Mouse (Mus musculus): Measurements from ENCODE around the gene Bsn. TPM values are rescaled to one million over a fixed set of nuclear protein-coding genes. Genes with fewer than 3 reads are reported as not detected.

The Bsn gene
- total RNA-seq, 2 experiments from 2014 or later: 300 to 320 TPM

- no peak for TF ChIP-seq CTCF (IDR thresholded peaks at IDR 0.05)
- intact Hi-C loops (cut with DNase I): no loop called here
- no peak for DNase-seq (ENCODE audit: extremely low spot score in 1 of 2, low spot score in 2 of 2)
- H3K27ac ChIP-seq: no peak overlapping the region
- no peak overlapping the region for H3K4me3 ChIP-seq
Observed at GRCm38 (mm10) chr9:108056361-108057261, 133.6 kb downstream of the Bsn start.

- intact Hi-C loops (cut with DNase I): no loop called here
- no peak for TF ChIP-seq CTCF (IDR thresholded peaks at IDR 0.05)
- no peak overlapping the region for H3K27ac ChIP-seq
Observed at GRCm38 (mm10) chr9:108055661-108056237, 134.4 kb downstream of the Bsn start.

GRCm38 (mm10) chr9:108055061-108055460, 135.1 kb downstream of the Bsn start:
- DNase-seq (ENCODE audit: extremely low spot score in 1 of 2, low spot score in 2 of 2): no peak
- intact Hi-C loops (cut with DNase I): no loop called here

More at GRCm38 (mm10) chr9:108055661-108056237, 134.4 kb downstream of the Bsn start:
- no peak overlapping the region for H3K4me3 ChIP-seq
- no peak for DNase-seq (ENCODE audit: extremely low spot score in 1 of 2, low spot score in 2 of 2)

GRCm38 (mm10) chr9:108054331-108055040, 135.7 kb downstream of the Bsn start:
- DNase-seq (ENCODE audit: extremely low spot score in 1 of 2, low spot score in 2 of 2): no peak
- Histone ChIP-seq H3K4me3 (no peak overlapping the region), H3K27ac (no peak overlapping the region)
- intact Hi-C loops (cut with DNase I): no loop called here
- no peak for TF ChIP-seq CTCF (IDR thresholded peaks at IDR 0.05)

More at GRCm38 (mm10) chr9:108055061-108055460, 135.1 kb downstream of the Bsn start:
- no peak overlapping the region for H3K27ac ChIP-seq
- no peak overlapping the region for H3K4me3 ChIP-seq
- no peak for TF ChIP-seq CTCF (IDR thresholded peaks at IDR 0.05)

- Histone ChIP-seq H3K4me3 (no peak overlapping the region), H3K27ac (no peak overlapping the region)
- TF ChIP-seq CTCF (IDR thresholded peaks at IDR 0.05): no peak
- intact Hi-C loops (cut with DNase I): loop anchor here (2.0 kb wide), 1 partner anchor 91 kb away; no protein-coding TSS in a partner anchor
- DNase-seq (ENCODE audit: extremely low spot score in 1 of 2, low spot score in 2 of 2): no peak
Observed at GRCm38 (mm10) chr9:108053665-108054225, 136.4 kb downstream of the Bsn start.

GRCm38 (mm10) chr9:108052885-108053664, 137.1 kb downstream of the Bsn start, which contains the start of gene Amigo3:
Gene Amigo3 (plus strand): TSS chr9:108053159.
- peak; percentile 95 for TF ChIP-seq CTCF (IDR thresholded peaks at IDR 0.05)
- peak; percentile 95 to 96 for DNase-seq (ENCODE audit: extremely low spot score in 1 of 2, low spot score in 2 of 2)
- Histone ChIP-seq H3K4me3 (peak within 1 kb of the TSS; percentile 13; the same call in 1 of the 2 replicates), H3K27ac (0 out of 2 replicates have a peak within 1 kb of the TSS, but pooled peaks have one; percentile 1)
- intact Hi-C loops (cut with DNase I): loop anchor here (1.0 to 2.0 kb wide), 2 partner anchors 90 to 149 kb away; no protein-coding TSS in a partner anchor

GRCm38 (mm10) chr9:108052411-108052810, 137.8 kb downstream of the Bsn start:
- H3K27ac ChIP-seq: 0 out of 2 replicates have a peak overlapping the region, but pooled peaks have one; percentile 1
- no peak for TF ChIP-seq CTCF (IDR thresholded peaks at IDR 0.05)
- intact Hi-C loops (cut with DNase I): loop anchor here (1.0 to 2.0 kb wide), 2 partner anchors 90 to 148 kb away; no protein-coding TSS in a partner anchor
- DNase-seq (ENCODE audit: extremely low spot score in 1 of 2, low spot score in 2 of 2): peak in 1 of 2 experiments; percentile 12
- H3K4me3 ChIP-seq: no peak overlapping the region

- no peak for DNase-seq (ENCODE audit: extremely low spot score in 1 of 2, low spot score in 2 of 2)
- Histone ChIP-seq H3K27ac (no peak overlapping the region), H3K4me3 (no peak overlapping the region)
- no peak for TF ChIP-seq CTCF (IDR thresholded peaks at IDR 0.05)
- intact Hi-C loops (cut with DNase I): loop anchor here (1.0 to 2.0 kb wide), 2 partner anchors 89 to 148 kb away; no protein-coding TSS in a partner anchor
Observed at GRCm38 (mm10) chr9:108051931-108052220, 138.3 kb downstream of the Bsn start.

GRCm38 (mm10) chr9:108051184-108051930, 138.8 kb downstream of the Bsn start:
- no peak for TF ChIP-seq CTCF (IDR thresholded peaks at IDR 0.05)

More at GRCm38 (mm10) chr9:108051184-108051930, 138.8 kb downstream of the Bsn start:
- no peak overlapping the region for H3K27ac ChIP-seq
- H3K4me3 ChIP-seq: no peak overlapping the region
- DNase-seq (ENCODE audit: extremely low spot score in 1 of 2, low spot score in 2 of 2): peak in 1 of 2 experiments; percentile 13
- intact Hi-C loops (cut with DNase I): no loop called here
